Mouse (Mus musculus): ENCODE results near the gene Zfp93. TPM values are rescaled to one million over a fixed set of nuclear protein-coding genes. Genes with fewer than 3 reads are reported as not detected.

Gene Zfp93
- polyA plus RNA-seq, 1 experiment from 2014 or later = 9.6 TPM

GRCm38 (mm10) chr7:24295376-24295775 is 25.2 kb downstream of the Zfp93 start:
- 96% methylated on average over 7 of the region's 7 CpGs for WGBS
- Histone ChIP-seq H3K4me1 (peaks cover 19% of the 10 kb centered on the region), H3K9ac (no peak overlapping the region), H3K4me3 (no peak overlapping the region), H3K36me3 (replicated peaks) (peaks cover 47% of the 10 kb centered on the region), H3K27me3 (replicated peaks) (no peaks in the 10 kb centered on the region), H3K27ac (no peak overlapping the region), H3K9me3 (no peaks in the 10 kb centered on the region), H3K4me2 (no peak overlapping the region)
- ATAC-seq (replicated peaks) = no peak

GRCm38 (mm10) chr7:24296386-24296785 is 26.2 kb downstream of the Zfp93 start:
- H3K9ac ChIP-seq = no peak overlapping the region
- H3K27me3 ChIP-seq (replicated peaks) = no peaks in the 10 kb centered on the region
- no peak for ATAC-seq (replicated peaks)
- 94% methylated on average over 7 of the region's 7 CpGs for WGBS
- peaks cover 24% of the 10 kb centered on the region for H3K4me1 ChIP-seq
- H3K4me3 ChIP-seq = no peak overlapping the region
- no peak overlapping the region for H3K4me2 ChIP-seq
- no peaks in the 10 kb centered on the region for H3K9me3 ChIP-seq
- H3K27ac ChIP-seq = no peak overlapping the region
- H3K36me3 ChIP-seq (replicated peaks) = peaks cover 37% of the 10 kb centered on the region

GRCm38 (mm10) chr7:24297361-24298095 is 27.3 kb downstream of the Zfp93 start:
- Histone ChIP-seq H3K4me1 (peaks cover 24% of the 10 kb centered on the region), H3K4me3 (peak overlapping the region; percentile 83; the same call in 1 of the 2 replicates), H3K9me3 (no peaks in the 10 kb centered on the region), H3K36me3 (replicated peaks) (peaks cover 31% of the 10 kb centered on the region), H3K27ac (no peak overlapping the region), H3K27me3 (replicated peaks) (no peaks in the 10 kb centered on the region), H3K4me2 (peak overlapping the region; percentile 92), H3K9ac (0 out of 2 replicates have a peak overlapping the region, but pooled peaks have one; percentile 73)
- WGBS = 89% methylated on average over 15 of the region's 15 CpGs
- no peak for ATAC-seq (replicated peaks)

GRCm38 (mm10) chr7:24298635-24298972 is 28.4 kb downstream of the Zfp93 start:
- peak overlapping the region; percentile 92 for H3K4me2 ChIP-seq
- under 1% methylated on average over 12 of the region's 12 CpGs for WGBS
- peaks cover 30% of the 10 kb centered on the region for H3K36me3 ChIP-seq (replicated peaks)
- peaks cover 24% of the 10 kb centered on the region for H3K4me1 ChIP-seq
- H3K9ac ChIP-seq = peak overlapping the region; percentile 73
- peak; percentile 22 for ATAC-seq (replicated peaks)
- no peaks in the 10 kb centered on the region for H3K27me3 ChIP-seq (replicated peaks)
- H3K4me3 ChIP-seq = peak overlapping the region; percentile 83
- peak overlapping the region; percentile 93 for H3K27ac ChIP-seq
- H3K9me3 ChIP-seq = no peaks in the 10 kb centered on the region

GRCm38 (mm10) chr7:24298973-24299708 is 28.9 kb downstream of the Zfp93 start:
- WGBS = under 1% methylated on average over 37 of the region's 47 CpGs
- peak overlapping the region; percentile 73 for H3K9ac ChIP-seq
- peaks cover 26% of the 10 kb centered on the region for H3K36me3 ChIP-seq (replicated peaks)
- ATAC-seq (replicated peaks) = peak; percentile 94
- peak overlapping the region; percentile 93 for H3K27ac ChIP-seq
- no peaks in the 10 kb centered on the region for H3K27me3 ChIP-seq (replicated peaks)
- no peaks in the 10 kb centered on the region for H3K9me3 ChIP-seq
- peaks cover 24% of the 10 kb centered on the region for H3K4me1 ChIP-seq
- peak overlapping the region; percentile 83 for H3K4me3 ChIP-seq
- H3K4me2 ChIP-seq = peak overlapping the region; percentile 92

GRCm38 (mm10) chr7:24299823-24300481 is 29.7 kb downstream of the Zfp93 start:
- Histone ChIP-seq H3K4me3 (peak overlapping the region; percentile 83), H3K27ac (peak overlapping the region; percentile 93), H3K4me2 (peak overlapping the region; percentile 92), H3K36me3 (replicated peaks) (peaks cover 26% of the 10 kb centered on the region), H3K9ac (peak overlapping the region; percentile 73), H3K27me3 (replicated peaks) (no peaks in the 10 kb centered on the region), H3K9me3 (no peaks in the 10 kb centered on the region), H3K4me1 (peaks cover 24% of the 10 kb centered on the region)
- peak; percentile 65 for ATAC-seq (replicated peaks)
- under 1% methylated on average over 18 of the region's 18 CpGs for WGBS

GRCm38 (mm10) chr7:24300771-24301282 is 30.6 kb downstream of the Zfp93 start, which contains the start of gene Zfp61:
Gene Zfp61, minus strand, starts transcription at chr7:24301232.
- ATAC-seq (replicated peaks) = peak; percentile 25; the same call in 1 of the 2 replicates
- no peaks in the 10 kb centered on the region for H3K27me3 ChIP-seq (replicated peaks)
- H3K4me3 ChIP-seq = peak within 1 kb of the TSS; percentile 83
- 1% methylated on average over 13 of the region's 13 CpGs for WGBS
- peak within 1 kb of the TSS; percentile 93 for H3K27ac ChIP-seq
- H3K4me2 ChIP-seq = peak within 1 kb of the TSS; percentile 92
- H3K9me3 ChIP-seq = no peaks in the 10 kb centered on the region
- peak within 1 kb of the TSS; percentile 73 for H3K9ac ChIP-seq
- H3K36me3 ChIP-seq (replicated peaks) = peaks cover 23% of the 10 kb centered on the region
- peaks cover 24% of the 10 kb centered on the region for H3K4me1 ChIP-seq

- peak overlapping the region; percentile 66 for H3K4me3 ChIP-seq
- H3K27me3 ChIP-seq (replicated peaks) = no peaks in the 10 kb centered on the region; the same call in 1 of the 2 replicates
- peak overlapping the region; percentile 75 for H3K4me2 ChIP-seq
- no peaks in the 10 kb centered on the region for H3K9me3 ChIP-seq
- peak overlapping the region; percentile 82 for H3K9ac ChIP-seq
- WGBS = 29% methylated on average over 29 of the region's 29 CpGs
- H3K27ac ChIP-seq = peak overlapping the region; percentile 82
- peaks cover 13% of the 10 kb centered on the region for H3K4me1 ChIP-seq
- peaks cover 5% of the 10 kb centered on the region for H3K36me3 ChIP-seq (replicated peaks)
- ATAC-seq (replicated peaks) = peak; percentile 87; the same call in 1 of the 2 replicates
Observed at GRCm38 (mm10) chr7:24315726-24316566, 45.7 kb downstream of the Zfp93 start.

GRCm38 (mm10) chr7:24316567-24317092 is 46.4 kb downstream of the Zfp93 start, which contains the start of gene Zfp94:
Gene Zfp94, minus strand, starts transcription at chr7:24316666.
- no peaks in the 10 kb centered on the region; the same call in 1 of the 2 replicates for H3K27me3 ChIP-seq (replicated peaks)
- peak; percentile 95 for ATAC-seq (replicated peaks)
- peak within 1 kb of the TSS; percentile 75 for H3K4me2 ChIP-seq
- H3K4me1 ChIP-seq = peaks cover 13% of the 10 kb centered on the region
- no peaks in the 10 kb centered on the region for H3K9me3 ChIP-seq
- peak within 1 kb of the TSS; percentile 82 for H3K9ac ChIP-seq
- H3K4me3 ChIP-seq = peak within 1 kb of the TSS; percentile 66
- H3K27ac ChIP-seq = peak within 1 kb of the TSS; percentile 83
- under 1% methylated on average over 33 of the region's 33 CpGs for whole genome bisulfite sequencing
- H3K36me3 ChIP-seq (replicated peaks) = no peaks in the 10 kb centered on the region; the same call in 1 of the 2 replicates

- Histone ChIP-seq H3K27me3 (replicated peaks) (no peaks in the 10 kb centered on the region; the same call in 1 of the 2 replicates), H3K4me1 (peaks cover 13% of the 10 kb centered on the region), H3K4me2 (no peak overlapping the region), H3K27ac (no peak overlapping the region), H3K36me3 (replicated peaks) (no peaks in the 10 kb centered on the region), H3K9me3 (no peaks in the 10 kb centered on the region), H3K9ac (no peak overlapping the region), H3K4me3 (no peak overlapping the region)
- ATAC-seq (replicated peaks) = no peak
- 75% methylated on average over 6 of the region's 6 CpGs for WGBS
Observed at GRCm38 (mm10) chr7:24318942-24319341, 48.7 kb downstream of the Zfp93 start.

GRCm38 (mm10) chr7:24322593-24322992 is 52.4 kb downstream of the Zfp93 start:
- Histone ChIP-seq H3K36me3 (replicated peaks) (no peaks in the 10 kb centered on the region), H3K9ac (no peak overlapping the region), H3K4me2 (no peak overlapping the region), H3K9me3 (no peaks in the 10 kb centered on the region), H3K27me3 (replicated peaks) (no peaks in the 10 kb centered on the region; the same call in 1 of the 2 replicates), H3K27ac (no peak overlapping the region), H3K4me3 (no peak overlapping the region), H3K4me1 (peaks cover 13% of the 10 kb centered on the region)
- 80% methylated on average over 4 of the region's 4 CpGs for WGBS
- no peak for ATAC-seq (replicated peaks)
